Mouse (Mus musculus): ENCODE results near the gene Plk5.

DNA sequence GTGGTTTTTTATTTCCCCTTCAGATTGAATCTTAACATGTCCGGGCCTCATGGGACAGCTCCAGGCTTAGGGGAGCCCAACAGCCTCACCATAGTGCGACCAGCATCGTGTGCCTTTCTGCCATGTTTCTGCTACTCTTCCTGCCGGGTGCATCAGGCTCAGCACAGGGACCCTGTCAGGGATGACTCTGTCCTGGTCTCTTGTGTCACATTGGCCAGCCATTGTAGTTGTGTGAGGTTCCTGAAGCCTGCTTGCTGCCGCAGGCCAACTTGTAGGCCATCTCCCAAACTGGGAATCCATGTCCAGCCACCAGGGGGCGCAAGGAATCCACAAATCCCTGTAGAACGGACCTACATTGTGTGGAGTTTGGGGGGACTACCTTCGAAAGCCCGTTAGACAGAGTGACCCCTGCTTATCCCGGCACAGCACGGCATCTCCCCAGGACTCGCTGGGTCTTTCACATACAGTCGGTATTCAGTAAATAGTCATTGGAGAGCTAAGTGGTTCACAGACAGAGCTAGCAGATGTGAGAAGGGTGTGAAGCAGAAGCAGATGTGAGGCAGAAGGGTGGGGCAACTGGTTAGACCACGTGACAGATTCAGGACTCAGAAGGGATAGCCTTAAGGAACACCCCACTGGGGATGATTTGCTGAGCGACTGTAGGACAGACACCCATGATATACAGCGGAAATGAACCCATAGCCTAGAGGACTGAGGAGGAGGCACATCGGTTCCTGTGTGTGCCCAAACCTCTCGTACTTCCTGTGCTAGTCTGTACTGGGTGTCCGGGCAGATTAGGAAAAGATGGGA lies 16.1 kb upstream of the Plk5 start:
- TF ChIP-seq CTCF (IDR thresholded peaks at IDR 0.05 in 2 of 3, conservative IDR thresholded peaks at IDR 0.05 in 1 of 3; ENCODE audit: control insufficient read depth in 1 of 3, insufficient read depth in 1 of 3, low read depth in 2 of 3, low read length in 3 of 3, poor library complexity in 1 of 3, severe bottlenecking in 1 of 3) (peak; percentile 90 to 94 (median 94)), TBP (IDR thresholded peaks at IDR 0.05; ENCODE audit: low read depth, low read length) (no peak), EP300 (IDR thresholded peaks at IDR 0.05; ENCODE audit: low read depth in 1 of 2, low read length in 2 of 2) (no peak), TAL1 (IDR thresholded peaks at IDR 0.05; ENCODE audit: low read length) (no peak), MXI1 (IDR thresholded peaks at IDR 0.05; ENCODE audit: low read depth, low read length) (0 out of 2 replicates have a peak, but pooled peaks have one; percentile 17), POLR2A (IDR thresholded peaks at IDR 0.05; ENCODE audit: control insufficient read depth in 1 of 2, insufficient read depth in 1 of 2, low read depth in 1 of 2, low read length in 2 of 2, poor library complexity in 1 of 2) (no peak), MAX (IDR thresholded peaks at IDR 0.05; ENCODE audit: low read length) (peak; percentile 70; the same call in 1 of the 2 replicates), USF2 (IDR thresholded peaks at IDR 0.05; ENCODE audit: borderline replicate concordance in 1 of 2, insufficient read depth in 1 of 2, low read depth in 1 of 2, low read length in 2 of 2) (peak in 1 of 2 experiments; percentile 45; a peak in 1 of 4 replicates), GATA1 (IDR thresholded peaks at IDR 0.05; ENCODE audit: low read depth, low read length) (no peak)
